Mouse (Mus musculus) limb, embryonic 12.5 days (tissue): Measurements from ENCODE around the gene Grtp1. TPM values are rescaled to one million over a fixed set of nuclear protein-coding genes. Genes with fewer than 3 reads are reported as not detected.

Experiments
- ATAC-seq: fragments of 200-750 bp; cut with Nextera tagmentation; 2 replicates; pipeline ENCODE4 v1.8.0; 2017; ENCODE audit warnings: low read depth, moderate TSS enrichment; ENCODE audit not compliant: insufficient number of reproducible peaks, insufficient read depth, low FRiP score, low TSS enrichment
- H3K27ac ChIP-seq: fragments of 300-500 bp; sonication (generic); 2 replicates; pipeline ENCODE4 v1.5.1; 2016; ENCODE audit warnings: mild to moderate bottlenecking, moderate library complexity
- H3K27me3 ChIP-seq: fragments of 300-500 bp; sonication (generic); 2 replicates; pipeline ENCODE4 v1.6.1; 2016; ENCODE audit warnings: mild to moderate bottlenecking, moderate library complexity
- H3K36me3 ChIP-seq: fragments of 300-500 bp; sonication (generic); 2 replicates; pipeline ENCODE4 v1.6.1; 2016; ENCODE audit warnings: mild to moderate bottlenecking, moderate library complexity
- H3K4me1 ChIP-seq: fragments of 300-500 bp; sonication (generic); replicated peaks from 2 replicates; pipeline ENCODE4 v1.6.1; 2016
- H3K4me2 ChIP-seq: fragments of 300-500 bp; sonication (generic); 2 replicates; pipeline ENCODE4 v1.6.1; 2016; ENCODE audit warnings: mild to moderate bottlenecking, moderate library complexity
- H3K4me3 ChIP-seq: fragments of 300-500 bp; sonication (generic); replicated peaks from 2 replicates; pipeline ENCODE4 v1.5.1; 2016; ENCODE audit warnings: mild to moderate bottlenecking
- H3K9ac ChIP-seq: fragments of 300-500 bp; sonication (generic); replicated peaks from 2 replicates; pipeline ENCODE4 v1.6.1; 2016; ENCODE audit warnings: mild to moderate bottlenecking, moderate library complexity
- H3K9me3 ChIP-seq: fragments of 300-500 bp; sonication (generic); 2 replicates; pipeline ENCODE4 v1.6.1; 2016; ENCODE audit warnings: mild to moderate bottlenecking, moderate library complexity
- WGBS: fragments of 180-500 bp; shearing (Covaris S2); methylation state at CpG from one replicate; pipeline ENCODE4 v1.1.7; 2016; 5-methylcytosine and 5-hydroxymethylcytosine counted together
- polyA plus RNA-seq: library from polyadenylated mRNA; unstranded; fragments of >200 nt; fragmentation: Nextera tagmentation; extraction: Ambion mirVana; gene quantifications from 2 replicates; pipeline ENCODE4 v1.2.1, GENCODE M21; 2016

The Grtp1 gene
- 14.2 and 14.6 TPM in 2 replicates for polyA plus RNA-seq

- peaks cover 48% of the 10 kb centered on the region for H3K27me3 ChIP-seq
- under 1% methylated on average over 55 of the region's 58 CpGs for WGBS
- peak within 1 kb of the TSS; percentile 85 for H3K4me2 ChIP-seq
- H3K36me3 ChIP-seq, result no peaks in the 10 kb centered on the region
- H3K9ac ChIP-seq, result peak within 1 kb of the TSS; percentile 76
- H3K4me3 ChIP-seq, result peak within 1 kb of the TSS; percentile 82
- no peak within 1 kb of the TSS for H3K27ac ChIP-seq
- H3K4me1 ChIP-seq, result peaks cover 9% of the 10 kb centered on the region; the same call in 1 of the 2 replicates
- ATAC-seq, result peak; percentile 67
- no peaks in the 10 kb centered on the region for H3K9me3 ChIP-seq
Measured at GRCm38 (mm10) chr8:13200301-13201012, at the start of gene Grtp1. Grtp1 (minus strand) TSS chr8:13200620.

GRCm38 (mm10) chr8:13244343-13244880 lies 44.0 kb upstream of the Grtp1 start:
- Histone ChIP-seq H3K4me1 (no peaks in the 10 kb centered on the region), H3K36me3 (no peaks in the 10 kb centered on the region), H3K27ac (no peak overlapping the region), H3K4me2 (no peak overlapping the region), H3K27me3 (peaks cover 3% of the 10 kb centered on the region; the same call in 1 of the 2 replicates), H3K4me3 (no peak overlapping the region), H3K9me3 (no peaks in the 10 kb centered on the region), H3K9ac (no peak overlapping the region)
- no peak for ATAC-seq
- 86% methylated on average over 11 of the region's 11 CpGs for WGBS

DNA sequence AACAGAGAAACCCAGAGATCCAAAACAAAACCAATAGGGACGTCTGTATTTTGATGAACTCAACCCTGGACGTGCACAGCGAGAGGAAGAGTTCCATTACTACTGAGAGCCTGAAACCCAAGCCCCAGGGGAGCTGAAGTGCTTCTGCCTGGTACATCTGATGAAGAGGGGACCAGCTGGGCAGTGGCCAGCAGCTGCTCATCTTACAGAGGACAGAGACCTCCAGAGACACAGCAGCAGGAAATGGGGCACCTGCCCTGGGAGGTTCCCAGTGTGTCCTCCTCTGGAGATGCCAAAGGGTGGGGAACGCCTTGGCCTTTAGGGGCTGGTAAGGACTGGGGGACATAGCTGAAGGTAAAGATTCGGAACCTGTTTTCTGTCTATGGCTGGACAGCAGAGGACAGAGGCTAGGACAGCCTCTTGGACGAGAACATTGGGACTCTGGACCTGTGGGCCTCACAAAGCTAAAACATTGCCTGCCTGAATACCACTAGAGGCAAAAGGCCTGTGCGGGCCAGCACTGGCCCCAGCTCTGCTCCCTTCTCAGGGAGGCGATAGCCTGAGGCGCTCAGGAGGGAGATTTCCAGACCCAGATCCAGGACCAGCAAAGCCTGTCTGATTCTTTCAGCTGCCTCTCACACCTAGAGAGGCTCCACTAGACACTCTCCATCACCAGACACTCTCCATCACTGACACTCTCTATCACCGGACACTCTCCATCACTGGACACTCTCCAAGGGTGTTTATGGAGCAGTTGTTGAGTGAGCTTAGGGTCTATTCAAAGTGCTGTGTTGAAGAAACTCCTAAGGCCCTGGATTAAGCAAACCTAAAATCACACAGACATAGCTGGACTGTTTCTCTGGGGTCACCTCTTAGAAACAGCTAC lies 42.8 kb upstream of the Grtp1 start:
- no peak for ATAC-seq
- WGBS, result 79% methylated on average over 10 of the region's 10 CpGs
- no peak overlapping the region for H3K9ac ChIP-seq
- no peaks in the 10 kb centered on the region for H3K4me1 ChIP-seq
- H3K36me3 ChIP-seq, result no peaks in the 10 kb centered on the region
- H3K27ac ChIP-seq, result no peak overlapping the region
- no peaks in the 10 kb centered on the region; the same call in 1 of the 2 replicates for H3K27me3 ChIP-seq
- no peak overlapping the region for H3K4me3 ChIP-seq
- no peak overlapping the region for H3K4me2 ChIP-seq
- no peaks in the 10 kb centered on the region for H3K9me3 ChIP-seq

GRCm38 (mm10) chr8:13240691-13241090 lies 40.3 kb upstream of the Grtp1 start:
- WGBS, result 84% methylated on average over 7 of the region's 7 CpGs
- Histone ChIP-seq H3K36me3 (no peaks in the 10 kb centered on the region), H3K4me1 (no peaks in the 10 kb centered on the region), H3K4me3 (no peak overlapping the region), H3K9me3 (no peaks in the 10 kb centered on the region), H3K9ac (no peak overlapping the region), H3K27ac (no peak overlapping the region), H3K4me2 (no peak overlapping the region), H3K27me3 (no peaks in the 10 kb centered on the region)
- ATAC-seq, result no peak

DNA sequence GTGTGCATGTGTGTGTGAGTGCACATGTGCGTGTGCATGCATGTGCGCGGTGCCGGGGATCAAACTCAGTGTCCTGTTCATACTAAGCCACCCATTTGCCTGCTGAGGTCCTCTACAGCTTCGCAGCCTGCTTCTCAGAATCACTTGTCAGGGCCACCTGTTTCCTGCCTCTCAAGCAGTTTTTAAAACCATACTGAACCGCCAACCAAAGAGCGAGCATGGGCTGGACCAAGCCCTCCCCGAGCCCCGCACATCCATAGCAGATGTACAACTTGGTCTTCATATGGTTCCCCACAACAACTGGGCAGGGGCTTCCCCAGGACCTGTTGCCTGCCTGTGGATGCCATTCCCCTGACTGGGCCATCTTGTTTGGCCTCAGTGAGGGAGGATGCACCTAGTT lies 39.6 kb upstream of the Grtp1 start:
- 83% methylated on average over 9 of the region's 9 CpGs for WGBS
- Histone ChIP-seq H3K9me3 (no peaks in the 10 kb centered on the region), H3K4me3 (no peak overlapping the region)

DNA sequence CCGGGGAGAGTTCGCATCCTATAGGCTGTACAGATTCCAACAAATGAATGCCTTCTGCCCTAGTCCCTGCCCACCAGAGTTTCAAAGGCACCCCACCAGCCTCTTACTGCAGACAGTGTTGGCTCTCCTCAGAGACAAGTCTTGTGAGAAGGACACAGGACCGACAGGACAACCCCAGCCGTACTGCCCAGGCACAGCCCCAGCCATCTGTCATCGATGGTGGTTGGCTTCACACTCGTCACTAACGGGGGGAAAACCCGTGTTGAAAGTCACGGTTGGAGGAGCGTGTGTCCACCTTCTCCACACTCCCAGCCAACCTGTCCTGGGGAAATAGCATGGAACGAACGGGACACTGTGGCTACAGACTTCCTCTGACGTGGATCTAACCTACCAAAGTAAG lies 34.4 kb upstream of the Grtp1 start:
- Histone ChIP-seq H3K4me3 (no peak overlapping the region), H3K36me3 (no peaks in the 10 kb centered on the region), H3K27ac (no peak overlapping the region), H3K4me1 (no peaks in the 10 kb centered on the region), H3K9me3 (no peaks in the 10 kb centered on the region), H3K27me3 (peaks cover 15% of the 10 kb centered on the region), H3K9ac (no peak overlapping the region), H3K4me2 (no peak overlapping the region)
- ATAC-seq, result no peak
- WGBS, result 88% methylated on average over 13 of the region's 13 CpGs

More for the DNA sequence above, 39.6 kb upstream of the Grtp1 start:
- no peak overlapping the region for H3K27ac ChIP-seq
- H3K4me2 ChIP-seq, result no peak overlapping the region
- H3K4me1 ChIP-seq, result no peaks in the 10 kb centered on the region
- no peaks in the 10 kb centered on the region for H3K36me3 ChIP-seq
- no peak overlapping the region for H3K9ac ChIP-seq
- no peaks in the 10 kb centered on the region for H3K27me3 ChIP-seq
- ATAC-seq, result no peak

GRCm38 (mm10) chr8:13230471-13230870 lies 30.1 kb upstream of the Grtp1 start:
- H3K36me3 ChIP-seq, result no peaks in the 10 kb centered on the region
- no peak overlapping the region for H3K4me2 ChIP-seq
- H3K27ac ChIP-seq, result no peak overlapping the region
- H3K9ac ChIP-seq, result no peak overlapping the region
- H3K27me3 ChIP-seq, result peaks cover 27% of the 10 kb centered on the region
- no peak for ATAC-seq
- no peaks in the 10 kb centered on the region for H3K9me3 ChIP-seq
- 90% methylated on average over 4 of the region's 4 CpGs for WGBS
- H3K4me3 ChIP-seq, result no peak overlapping the region
- H3K4me1 ChIP-seq, result peaks cover 17% of the 10 kb centered on the region

DNA sequence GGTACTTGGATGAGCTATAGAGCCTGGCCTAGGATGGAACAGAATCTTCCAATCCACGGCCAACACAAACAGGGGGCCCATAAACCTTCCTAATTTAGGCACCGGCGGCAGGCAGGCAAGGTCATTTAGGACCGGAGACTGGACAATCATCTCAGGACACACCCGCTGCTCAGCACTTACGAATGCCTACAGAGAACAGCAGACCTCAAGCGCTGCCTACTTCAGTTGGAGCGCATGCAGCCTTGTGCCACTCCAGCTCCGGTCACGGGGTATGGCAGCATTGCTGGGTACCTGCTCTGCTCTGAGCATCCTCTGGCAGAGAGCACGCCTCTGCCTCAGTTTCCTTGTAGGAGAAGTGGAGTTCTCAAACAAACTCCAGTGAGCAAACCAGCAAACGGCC lies 29.4 kb upstream of the Grtp1 start:
- ATAC-seq, result no peak
- WGBS, result 64% methylated on average over 12 of the region's 12 CpGs
- no peak overlapping the region for H3K4me3 ChIP-seq

DNA sequence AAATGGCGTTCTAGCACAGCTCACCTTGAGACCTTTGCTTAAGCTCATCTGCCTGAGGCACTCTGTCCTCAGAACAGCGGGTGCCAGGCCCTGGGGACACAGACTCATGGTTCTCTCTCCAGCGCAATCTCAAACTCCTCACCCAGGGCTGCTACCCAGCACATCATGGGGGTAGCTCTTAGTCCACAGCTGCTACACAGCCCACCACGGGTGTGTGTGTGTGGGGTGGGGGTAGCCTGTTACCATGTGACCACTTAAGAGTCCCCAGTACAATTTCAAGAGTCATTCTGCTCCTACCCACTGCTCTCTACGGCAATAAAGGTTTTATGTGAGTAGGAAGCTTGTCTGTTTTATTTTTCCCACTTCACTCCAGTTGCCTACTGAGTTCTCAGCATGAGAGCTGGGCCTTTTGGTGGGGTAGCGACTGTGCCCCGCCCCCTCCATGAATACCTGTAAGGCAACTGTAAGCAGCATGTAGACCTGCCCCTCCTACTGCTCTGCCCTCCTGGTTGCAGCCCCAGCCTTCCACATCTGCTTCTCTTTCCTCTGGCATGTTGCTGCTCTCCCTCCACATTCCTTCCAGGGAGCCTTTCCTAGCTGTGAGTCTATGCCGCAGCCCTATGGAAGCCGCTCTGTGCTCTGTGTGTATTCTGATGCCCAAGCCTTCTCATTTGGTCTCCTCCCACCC lies 28.6 kb upstream of the Grtp1 start:
- H3K4me1 ChIP-seq, result peaks cover 17% of the 10 kb centered on the region
- peaks cover 29% of the 10 kb centered on the region for H3K27me3 ChIP-seq
- no peak overlapping the region for H3K9ac ChIP-seq
- no peak overlapping the region for H3K4me3 ChIP-seq
- H3K36me3 ChIP-seq, result no peaks in the 10 kb centered on the region
- no peaks in the 10 kb centered on the region for H3K9me3 ChIP-seq
- peak; percentile 61 for ATAC-seq
- H3K4me2 ChIP-seq, result peak overlapping the region; percentile 13; the same call in 1 of the 2 replicates
- 0 out of 2 replicates have a peak overlapping the region, but pooled peaks have one; percentile 29 for H3K27ac ChIP-seq
- 28% methylated on average over 9 of the region's 9 CpGs for WGBS

More for the DNA sequence above, 29.4 kb upstream of the Grtp1 start:
- Histone ChIP-seq H3K9ac (no peak overlapping the region), H3K36me3 (no peaks in the 10 kb centered on the region), H3K27ac (0 out of 2 replicates have a peak overlapping the region, but pooled peaks have one; percentile 29), H3K4me2 (0 out of 2 replicates have a peak overlapping the region, but pooled peaks have one; percentile 13), H3K9me3 (no peaks in the 10 kb centered on the region), H3K27me3 (peaks cover 29% of the 10 kb centered on the region), H3K4me1 (peaks cover 17% of the 10 kb centered on the region)

- H3K36me3 ChIP-seq, result no peaks in the 10 kb centered on the region
- H3K4me2 ChIP-seq, result no peak overlapping the region
- peaks cover 17% of the 10 kb centered on the region for H3K4me1 ChIP-seq
- H3K9me3 ChIP-seq, result no peaks in the 10 kb centered on the region
- 58% methylated on average over 3 of the region's 3 CpGs for WGBS
- no peak overlapping the region for H3K9ac ChIP-seq
- peaks cover 26% of the 10 kb centered on the region; the same call in 1 of the 2 replicates for H3K27me3 ChIP-seq
- no peak overlapping the region for H3K27ac ChIP-seq
- H3K4me3 ChIP-seq, result no peak overlapping the region
- no peak for ATAC-seq
Measured at GRCm38 (mm10) chr8:13227184-13227583, 26.8 kb upstream of the Grtp1 start.
